Mouse (Mus musculus) neural tube, embryonic 11.5 days (tissue): ENCODE results near the gene Suclg1. TPM values are rescaled to one million over a fixed set of nuclear protein-coding genes. Genes with fewer than 3 reads are reported as not detected.

Experiments
- ATAC-seq: fragments of 200-750 bp; cut with Nextera tagmentation; 2 replicates; pipeline ENCODE4 v1.8.0; 2017; ENCODE audit warnings: moderate number of reproducible peaks, mild to moderate bottlenecking, moderate TSS enrichment, moderate library complexity; ENCODE audit not compliant: insufficient read depth, low FRiP score, low TSS enrichment
- DNase-seq: peaks from one replicate; pipeline ENCODE4 v3.0.0-alpha.2; 2015; ENCODE audit warnings: low spot score
- H3K27ac ChIP-seq: fragments of 300-500 bp; sonication (generic); 2 replicates; pipeline ENCODE4 v1.5.1; 2014; ENCODE audit warnings: low read depth, mild to moderate bottlenecking, low read length
- H3K27me3 ChIP-seq: fragments of 300-500 bp; sonication (generic); 2 replicates; pipeline ENCODE4 v1.6.1; 2014; ENCODE audit warnings: mild to moderate bottlenecking, low read length, mixed read lengths; ENCODE audit not compliant: control insufficient read depth, insufficient read depth
- H3K36me3 ChIP-seq: fragments of 300-500 bp; sonication (generic); 2 replicates; pipeline ENCODE4 v1.6.1; 2014; ENCODE audit warnings: mild to moderate bottlenecking, low read length, moderate library complexity, mixed read lengths; ENCODE audit not compliant: control insufficient read depth, insufficient read depth
- H3K4me1 ChIP-seq: fragments of 300-500 bp; sonication (generic); 2 replicates; pipeline ENCODE4 v1.6.1; 2014; ENCODE audit warnings: low read length, mixed read lengths; ENCODE audit not compliant: control insufficient read depth, insufficient read depth
- H3K4me2 ChIP-seq: fragments of 300-500 bp; sonication (generic); 2 replicates; pipeline ENCODE4 v1.6.1; 2014; ENCODE audit warnings: low read depth, mild to moderate bottlenecking, moderate library complexity
- H3K4me3 ChIP-seq: fragments of 300-500 bp; sonication (generic); 2 replicates; pipeline ENCODE4 v1.5.1; 2014; ENCODE audit warnings: low read depth, low read length
- H3K9ac ChIP-seq: fragments of 300-500 bp; sonication (generic); 2 replicates; pipeline ENCODE4 v1.6.1; 2014; ENCODE audit warnings: mild to moderate bottlenecking, low read length
- H3K9me3 ChIP-seq: fragments of 300-500 bp; sonication (generic); 2 replicates; pipeline ENCODE4 v1.6.1; 2016; ENCODE audit warnings: low read length; ENCODE audit not compliant: control insufficient read depth
- WGBS: fragments of 180-500 bp; shearing (Covaris S2); extraction: QIAGEN DNeasy Blood & Tissue Kit; methylation state at CpG from one replicate; pipeline ENCODE4 v1.1.7; 2014; 5-methylcytosine and 5-hydroxymethylcytosine counted together
- polyA plus RNA-seq: library from polyadenylated mRNA; unstranded; fragments of >200 nt; fragmentation: Nextera tagmentation; extraction: Ambion mirVana; gene quantifications from 2 replicates; pipeline ENCODE4 v1.2.1, GENCODE M21; 2014

Gene Suclg1
- polyA plus RNA-seq, 1 experiment from 2014 or later = 159 TPM

DNA sequence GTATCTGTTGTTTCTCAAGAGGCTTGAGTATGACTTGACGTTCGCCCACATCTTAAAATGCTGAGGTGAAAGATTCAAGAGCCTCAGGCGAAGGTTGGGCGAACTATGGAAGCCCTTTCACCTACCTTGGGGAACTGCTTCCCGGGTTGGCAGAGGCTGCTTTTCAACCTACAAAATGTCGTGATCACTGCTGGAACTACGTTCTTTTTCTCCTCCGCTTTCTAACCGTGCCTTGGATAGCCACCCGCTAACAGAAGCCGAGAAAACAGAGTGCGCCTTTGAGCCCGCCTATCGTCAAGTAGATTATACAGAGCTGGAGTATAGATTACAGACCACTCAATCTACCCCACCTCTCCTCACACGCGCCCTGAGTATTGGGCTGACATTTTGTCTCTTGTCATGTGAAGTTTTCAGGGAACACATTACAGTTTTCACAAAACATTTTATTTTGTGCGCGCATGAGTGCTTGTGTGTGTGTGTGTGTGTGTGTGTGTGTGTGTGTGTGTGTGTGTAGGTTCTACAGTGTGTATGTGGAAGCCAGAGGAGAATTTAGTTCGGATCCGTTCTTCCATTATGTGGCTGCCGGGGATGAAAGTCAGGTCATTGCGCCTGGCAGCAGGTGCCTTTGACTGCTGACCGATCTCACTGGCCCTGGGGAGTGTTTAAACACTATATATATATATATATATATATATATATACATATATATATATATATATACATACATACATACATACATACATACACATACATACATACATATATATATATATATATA, 26.0 kb upstream of the Suclg1 start:
- Histone ChIP-seq H3K36me3 (no peaks in the 10 kb centered on the region), H3K9ac (0 out of 2 replicates have a peak overlapping the region, but pooled peaks have one; percentile 23), H3K4me1 (no peaks in the 10 kb centered on the region), H3K27me3 (no peaks in the 10 kb centered on the region), H3K4me2 (peak overlapping the region; percentile 54), H3K4me3 (peak overlapping the region; percentile 22; the same call in 1 of the 2 replicates), H3K9me3 (no peaks in the 10 kb centered on the region), H3K27ac (no peak overlapping the region)
- 37% methylated on average over 23 of the region's 23 CpGs for WGBS
- DNase-seq = no peak
- peak; percentile 40; the same call in 1 of the 2 replicates for ATAC-seq

DNA sequence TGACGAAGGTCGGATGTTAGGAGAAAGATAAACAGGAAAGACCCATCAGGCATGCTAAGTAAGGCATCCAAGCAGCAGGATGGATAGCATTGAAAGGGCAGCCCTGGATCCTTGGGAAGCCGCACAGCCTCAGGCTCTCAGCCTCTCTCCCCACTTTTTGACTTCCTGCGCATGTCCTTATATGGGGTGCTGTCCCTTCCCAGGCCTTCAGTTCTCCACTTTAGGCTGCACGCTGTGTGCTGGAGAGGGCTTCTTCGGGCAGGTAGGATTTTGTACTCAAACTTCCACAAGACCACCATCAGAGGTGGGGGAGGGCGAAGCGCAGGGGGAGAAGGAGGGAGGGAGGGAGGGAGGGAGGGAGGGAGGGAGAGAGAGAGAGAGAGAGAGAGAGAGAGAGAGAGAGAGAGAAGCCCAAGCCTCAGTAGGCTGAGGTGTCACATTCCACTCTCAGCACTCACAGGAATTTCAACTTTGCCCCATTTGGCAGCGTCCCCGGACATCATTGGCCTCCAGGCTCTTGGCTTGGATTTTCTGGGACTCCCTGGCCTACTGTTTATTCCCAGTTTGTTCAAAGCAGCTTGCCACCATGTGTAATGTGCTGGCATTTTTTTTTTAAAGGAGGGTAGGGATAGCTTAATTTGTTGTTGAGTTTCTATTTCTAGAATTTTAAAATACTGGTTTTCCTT, 25.2 kb upstream of the Suclg1 start:
- no peak overlapping the region for H3K4me2 ChIP-seq
- H3K27ac ChIP-seq = no peak overlapping the region
- H3K9me3 ChIP-seq = no peaks in the 10 kb centered on the region
- peak; percentile 63 for DNase-seq
- no peak for ATAC-seq
- WGBS = 12% methylated on average over 8 of the region's 10 CpGs
- H3K4me1 ChIP-seq = no peaks in the 10 kb centered on the region
- H3K9ac ChIP-seq = no peak overlapping the region
- no peak overlapping the region for H3K4me3 ChIP-seq
- H3K27me3 ChIP-seq = no peaks in the 10 kb centered on the region
- no peaks in the 10 kb centered on the region for H3K36me3 ChIP-seq

DNA sequence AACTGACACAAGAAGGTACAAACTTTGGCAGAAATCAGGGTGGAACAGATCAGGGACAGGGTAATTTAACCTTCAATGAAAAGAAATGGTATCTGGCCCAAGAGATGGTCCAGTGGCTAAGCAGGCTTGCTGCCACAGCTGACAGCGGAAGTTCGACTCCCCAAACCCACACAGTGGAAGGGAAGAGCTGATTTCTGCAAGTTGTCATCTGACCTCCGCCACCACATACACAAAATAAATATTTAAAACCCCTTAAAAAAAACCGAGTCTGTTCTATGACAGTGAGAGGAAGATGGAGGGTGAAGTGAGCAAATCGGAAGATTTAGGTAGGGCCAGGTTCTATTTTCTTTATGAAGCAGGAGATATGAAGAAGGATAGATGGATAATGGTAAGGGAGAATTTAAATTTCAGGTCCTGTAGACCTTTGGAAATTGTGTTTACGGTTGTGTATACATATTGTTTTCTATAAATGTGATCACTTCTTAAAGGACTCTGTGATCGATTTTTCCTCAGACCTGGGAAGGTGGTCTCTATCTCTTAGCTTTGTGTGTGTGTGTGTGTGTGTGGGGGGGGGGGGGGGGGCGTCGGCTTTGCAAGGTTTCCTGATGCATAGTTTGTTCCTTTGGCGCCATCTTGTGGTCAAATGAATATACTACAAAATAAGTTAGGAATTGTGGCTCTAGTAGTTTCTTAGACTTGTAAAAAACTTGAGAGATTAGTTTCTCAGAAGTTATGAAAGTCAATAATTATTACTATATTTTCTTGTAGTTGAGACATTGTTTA, 20.6 kb upstream of the Suclg1 start:
- H3K4me1 ChIP-seq = no peaks in the 10 kb centered on the region
- no peak overlapping the region for H3K4me2 ChIP-seq
- H3K36me3 ChIP-seq = no peaks in the 10 kb centered on the region
- no peak overlapping the region for H3K4me3 ChIP-seq
- no peak overlapping the region for H3K9ac ChIP-seq
- DNase-seq = peak; percentile 19
- no peak overlapping the region for H3K27ac ChIP-seq
- no peak for ATAC-seq
- no peaks in the 10 kb centered on the region for H3K9me3 ChIP-seq
- no peaks in the 10 kb centered on the region for H3K27me3 ChIP-seq
- WGBS = 45% methylated on average over 10 of the region's 10 CpGs

DNA sequence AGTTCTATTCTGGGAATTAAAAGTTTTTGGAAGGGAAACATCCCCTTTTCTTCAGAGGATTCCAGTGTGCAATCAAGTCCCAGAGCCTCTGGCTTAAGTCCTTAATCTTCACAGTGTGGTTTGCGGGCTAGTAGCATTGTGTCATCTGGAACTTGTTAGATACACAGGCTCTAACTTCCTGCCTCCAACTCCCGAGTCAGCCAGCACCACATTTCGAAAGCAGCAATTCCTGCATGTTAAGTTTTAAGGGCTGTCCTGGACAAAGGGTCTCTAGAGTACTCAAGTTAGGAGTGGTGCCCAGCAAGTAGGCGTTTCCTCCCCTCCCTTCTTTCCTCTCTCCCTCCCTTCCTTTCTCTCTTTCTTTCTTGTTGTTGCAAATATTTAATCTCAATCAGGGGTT, 19.8 kb upstream of the Suclg1 start:
- WGBS = 55% methylated on average over 4 of the region's 4 CpGs
- no peak for ATAC-seq

DNA sequence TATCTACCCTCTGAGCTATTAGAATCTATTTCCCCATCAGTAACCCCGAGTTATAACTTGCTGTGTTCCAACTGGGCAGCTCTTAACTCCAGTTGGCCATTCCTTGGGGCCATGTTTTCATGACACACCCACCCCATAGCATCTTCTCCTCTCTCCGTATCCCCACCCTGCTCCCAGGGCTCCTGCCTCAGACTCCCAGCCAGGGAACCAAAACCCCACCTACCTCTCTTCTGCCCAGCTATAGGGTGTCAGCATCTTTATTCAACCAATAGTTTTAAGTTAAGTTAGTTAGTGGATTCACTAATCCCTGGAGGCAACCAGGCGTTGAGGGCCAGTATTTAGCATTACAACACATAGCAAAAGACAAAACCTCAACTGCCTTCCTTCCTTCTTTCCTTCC, 19.3 kb upstream of the Suclg1 start:
- no peak for ATAC-seq
- H3K4me3 ChIP-seq = no peak overlapping the region
- H3K27ac ChIP-seq = no peak overlapping the region
- H3K4me2 ChIP-seq = no peak overlapping the region
- no peaks in the 10 kb centered on the region for H3K4me1 ChIP-seq
- H3K9ac ChIP-seq = no peak overlapping the region
- no peaks in the 10 kb centered on the region for H3K36me3 ChIP-seq
- no peak for DNase-seq
- 88% methylated on average over 3 of the region's 3 CpGs for WGBS
- H3K27me3 ChIP-seq = no peaks in the 10 kb centered on the region
- no peaks in the 10 kb centered on the region for H3K9me3 ChIP-seq

More for the DNA sequence above, 19.8 kb upstream of the Suclg1 start:
- no peaks in the 10 kb centered on the region for H3K36me3 ChIP-seq
- no peaks in the 10 kb centered on the region for H3K4me1 ChIP-seq
- no peak for DNase-seq
- no peaks in the 10 kb centered on the region for H3K27me3 ChIP-seq
- H3K4me2 ChIP-seq = no peak overlapping the region
- H3K9ac ChIP-seq = no peak overlapping the region
- H3K27ac ChIP-seq = no peak overlapping the region
- H3K4me3 ChIP-seq = no peak overlapping the region
- no peaks in the 10 kb centered on the region for H3K9me3 ChIP-seq

DNA sequence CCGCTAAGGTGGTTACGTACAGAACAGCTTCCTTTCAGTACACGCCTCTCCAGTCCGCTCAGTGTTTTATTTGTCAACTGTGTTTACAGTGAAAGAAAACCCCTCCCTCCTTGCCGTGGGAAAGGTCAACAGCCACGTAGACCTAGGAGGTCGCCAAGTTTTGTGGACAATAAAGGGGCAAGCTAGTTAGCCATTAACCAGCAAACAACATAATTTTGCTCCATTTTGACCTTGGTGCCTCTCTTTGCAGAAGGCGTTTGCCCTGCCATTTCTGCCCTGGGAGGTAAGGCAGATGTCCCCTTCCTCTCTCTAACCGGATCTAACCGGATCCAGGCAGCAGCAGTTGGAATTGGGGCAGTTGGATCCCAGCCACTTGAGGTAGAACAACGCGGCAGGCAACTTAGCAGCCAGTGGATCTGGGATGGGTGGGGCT, 16.0 kb upstream of the Suclg1 start:
- no peaks in the 10 kb centered on the region for H3K27me3 ChIP-seq
- 86% methylated on average over 12 of the region's 12 CpGs for WGBS
- no peak overlapping the region for H3K4me2 ChIP-seq
- no peaks in the 10 kb centered on the region for H3K4me1 ChIP-seq
- H3K4me3 ChIP-seq = no peak overlapping the region
- H3K27ac ChIP-seq = no peak overlapping the region
- H3K36me3 ChIP-seq = no peaks in the 10 kb centered on the region
- H3K9ac ChIP-seq = no peak overlapping the region
- DNase-seq = no peak
- no peaks in the 10 kb centered on the region for H3K9me3 ChIP-seq
- no peak for ATAC-seq

DNA sequence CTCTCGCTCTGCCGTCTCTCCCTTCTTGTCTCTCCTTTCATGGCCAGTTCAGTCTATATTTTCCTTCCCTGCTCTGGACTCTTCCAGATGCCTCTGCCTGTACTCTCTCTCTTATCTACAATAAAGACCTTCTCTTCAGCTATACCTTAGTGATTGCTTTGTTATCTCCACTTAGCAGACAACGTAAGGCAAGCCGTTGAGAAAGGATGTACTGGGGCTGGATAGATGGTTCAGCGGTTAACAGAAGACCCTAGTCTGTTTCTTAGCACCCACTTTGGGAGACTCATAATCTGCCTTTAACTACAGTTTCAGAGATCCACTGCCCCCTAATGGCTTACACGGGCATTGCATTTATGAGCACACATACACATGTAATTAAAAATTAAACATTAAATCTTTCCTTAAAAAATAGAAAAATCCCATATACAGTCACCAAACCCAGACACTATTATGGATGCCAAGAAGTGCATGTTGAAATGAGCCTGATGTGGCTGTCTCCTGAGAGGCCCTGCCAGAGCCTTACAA, 14.9 kb upstream of the Suclg1 start:
- 92% methylated on average over 6 of the region's 6 CpGs for WGBS
- no peak overlapping the region for H3K27ac ChIP-seq
- H3K4me2 ChIP-seq = no peak overlapping the region
- ATAC-seq = no peak
- no peak for DNase-seq
- H3K4me1 ChIP-seq = no peaks in the 10 kb centered on the region
- H3K9me3 ChIP-seq = no peaks in the 10 kb centered on the region
- no peak overlapping the region for H3K4me3 ChIP-seq
- no peaks in the 10 kb centered on the region for H3K27me3 ChIP-seq
- no peak overlapping the region for H3K9ac ChIP-seq
- no peaks in the 10 kb centered on the region for H3K36me3 ChIP-seq

DNA sequence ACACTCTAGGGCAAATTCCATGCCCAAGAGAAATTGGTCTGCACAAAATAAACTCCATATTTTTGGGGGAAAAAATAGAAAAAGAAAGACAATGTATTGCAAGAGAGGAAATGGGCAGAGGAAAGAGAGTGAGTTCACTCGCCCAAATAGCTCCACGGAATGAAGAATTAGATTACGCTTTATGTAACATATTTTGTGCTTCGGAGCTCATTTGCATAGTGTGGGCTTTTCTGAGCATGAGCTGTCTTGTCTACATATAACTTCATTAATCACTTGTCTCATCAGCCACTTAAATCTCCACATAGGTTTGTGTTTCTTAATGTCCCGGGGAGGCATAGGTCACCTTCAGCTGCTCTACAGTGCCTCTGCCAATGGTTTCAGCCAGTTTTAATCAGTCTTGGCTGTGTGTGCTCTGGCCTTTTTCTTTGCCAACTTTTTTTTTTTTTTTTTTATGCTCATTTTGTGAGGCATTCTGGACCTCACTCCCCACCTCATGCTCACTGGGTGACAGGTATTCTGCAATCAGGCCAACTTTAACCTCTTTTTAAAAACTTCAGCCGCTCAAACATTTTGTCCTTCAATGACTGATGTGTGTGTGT, 13.8 kb upstream of the Suclg1 start:
- Histone ChIP-seq H3K4me2 (no peak overlapping the region), H3K9ac (no peak overlapping the region), H3K27ac (no peak overlapping the region), H3K27me3 (no peaks in the 10 kb centered on the region), H3K36me3 (no peaks in the 10 kb centered on the region), H3K4me1 (no peaks in the 10 kb centered on the region), H3K9me3 (no peaks in the 10 kb centered on the region), H3K4me3 (no peak overlapping the region)
- 91% methylated on average over 6 of the region's 6 CpGs for WGBS
- ATAC-seq (no peak), DNase-seq (no peak)
